Comparison of ENCODE assay signal across 26 mouse cellular contexts in the genomic region with DNA sequence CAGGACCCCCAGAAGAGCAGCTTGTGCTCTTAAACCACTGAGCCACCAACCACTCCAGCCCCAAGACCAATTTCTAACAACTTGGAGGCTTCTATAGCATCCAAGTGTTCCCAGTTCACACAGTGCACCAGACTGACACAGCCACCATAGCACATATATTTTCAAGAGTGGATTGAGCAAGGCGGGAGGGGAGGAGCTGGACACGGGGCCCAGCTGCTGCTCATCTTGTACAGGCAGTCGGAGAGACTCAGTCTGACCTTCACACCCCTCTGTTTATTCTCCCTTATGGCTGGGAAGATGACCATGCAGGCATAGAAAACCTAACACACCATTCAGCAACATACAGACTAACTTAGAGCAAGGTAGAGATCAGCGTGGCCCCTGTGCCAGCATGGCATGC. TPM values are rescaled to one million over a fixed set of nuclear protein-coding genes. Genes with fewer than 3 reads are reported as not detected.
DNase-seq lines count a peak whose midpoint lies in the region; ATAC-seq and TF ChIP-seq lines count a peak whose summit lies in the region.
"Had no signal": no experiment of that assay in that cellular context is flagged by ENCODE, and none has a peak within 500 bp of the region (broad histone marks: within the 10 kb centered on the region; RNA-seq: fewer than 3 reads in every experiment).

No protein-coding gene starts in this region.

- peaks cover 9% of the 10 kb centered on the region; the same call in 1 of the 2 replicates for H3K36me3 ChIP-seq in kidney, postnatal 0 days (ENCODE audit: insufficient read depth, low read length)
- H3K36me3 ChIP-seq in kidney, embryonic 14.5 days (ENCODE audit: control insufficient read depth, insufficient read depth, low read length) = peaks cover 5% of the 10 kb centered on the region; the same call in 1 of the 2 replicates
- H3K36me3 ChIP-seq in lung, embryonic 14.5 days (ENCODE audit: insufficient read depth) = peaks cover 24% of the 10 kb centered on the region
- H3K36me3 ChIP-seq in lung, postnatal 0 days (ENCODE audit: insufficient read depth, low read length) = peaks cover 29% of the 10 kb centered on the region
- H3K36me3 ChIP-seq: hindbrain, embryonic 15.5 days had no signal

- no peaks in the 10 kb centered on the region for H3K9me3 ChIP-seq in kidney, postnatal 0 days (replicated peaks; ENCODE audit: low read length)
- H3K9me3 ChIP-seq in kidney, embryonic 14.5 days (ENCODE audit: control insufficient read depth, low read length) = no peaks in the 10 kb centered on the region
- no peaks in the 10 kb centered on the region for H3K9me3 ChIP-seq in lung, embryonic 14.5 days (ENCODE audit: low read depth, low read length)
- H3K9me3 ChIP-seq in lung, postnatal 0 days (ENCODE audit: low read length) = no peaks in the 10 kb centered on the region
- H3K9me3 ChIP-seq: forebrain, embryonic 13.5 days; heart, embryonic 10.5 days; heart, embryonic 13.5 days; hindbrain, embryonic 12.5 days; hindbrain, embryonic 15.5 days had no signal

- H3K4me1 ChIP-seq in kidney, postnatal 0 days (replicated peaks; ENCODE audit: insufficient read depth, low read length) = 0 out of 2 replicates have a peak, but pooled peaks cover 5% of the 10 kb centered on the region
- no peaks in the 10 kb centered on the region for H3K4me1 ChIP-seq in kidney, embryonic 14.5 days (ENCODE audit: control insufficient read depth, insufficient read depth, low read length)
- no peaks in the 10 kb centered on the region for H3K4me1 ChIP-seq in lung, embryonic 14.5 days (ENCODE audit: insufficient read depth)
- 0 out of 2 replicates have a peak, but pooled peaks cover 3% of the 10 kb centered on the region for H3K4me1 ChIP-seq in lung, postnatal 0 days (ENCODE audit: insufficient read depth, low read depth, low read length)
- peaks cover 2% of the 10 kb centered on the region; the same call in 1 of the 2 replicates for H3K4me1 ChIP-seq in lung, adult 2 months (ENCODE audit: control insufficient read depth, insufficient read depth, low read length)
- H3K4me1 ChIP-seq: forebrain, embryonic 10.5 days; forebrain, embryonic 13.5 days; hindbrain, embryonic 12.5 days; hindbrain, embryonic 15.5 days had no signal

- H3K4me2 ChIP-seq in kidney, postnatal 0 days (ENCODE audit: low read length) = no peak overlapping the region
- no peak overlapping the region for H3K4me2 ChIP-seq in kidney, embryonic 14.5 days (replicated peaks; ENCODE audit: low read depth, low read length)
- H3K4me2 ChIP-seq in lung, embryonic 14.5 days = no peak overlapping the region
- H3K4me2 ChIP-seq in lung, postnatal 0 days (replicated peaks; ENCODE audit: low read depth, low read length) = no peak overlapping the region
- H3K4me2 ChIP-seq: forebrain, embryonic 13.5 days; heart, embryonic 13.5 days; hindbrain, embryonic 12.5 days; hindbrain, embryonic 15.5 days had no signal

- no peak for ATAC-seq in kidney, postnatal 0 days (replicated peaks; ENCODE audit: low FRiP score, low read depth)
- ATAC-seq in kidney, embryonic 14.5 days (ENCODE audit: low FRiP score, low TSS enrichment) = no peak
- peak; percentile 66; the same call in 1 of the 2 replicates for ATAC-seq in lung, embryonic 14.5 days (ENCODE audit: insufficient read depth)
- peak; percentile 85 for ATAC-seq in lung, postnatal 0 days
- ATAC-seq: forebrain, embryonic 13.5 days; forebrain, embryonic 16.5 days; Patski had no signal

- no peak for TF ChIP-seq EP300 in lung, postnatal 0 days (IDR thresholded peaks at IDR 0.05)

- no peak overlapping the region for H3K4me3 ChIP-seq in kidney, postnatal 0 days (replicated peaks; ENCODE audit: low read depth, low read length)
- no peak overlapping the region for H3K4me3 ChIP-seq in kidney, embryonic 14.5 days (ENCODE audit: low read length)
- no peak overlapping the region for H3K4me3 ChIP-seq in lung, embryonic 14.5 days (ENCODE audit: low read depth, low read length)
- H3K4me3 ChIP-seq in lung, postnatal 0 days (ENCODE audit: low read depth, low read length) = no peak overlapping the region
- H3K4me3 ChIP-seq in lung, adult 2 months (replicated peaks; ENCODE audit: extremely low read depth, low read depth, low read length) = no peak overlapping the region
- H3K4me3 ChIP-seq: forebrain, embryonic 10.5 days; forebrain, embryonic 13.5 days; heart, adult 2 months; heart, embryonic 10.5 days; heart, embryonic 13.5 days; hindbrain, embryonic 12.5 days; hindbrain, embryonic 15.5 days had no signal

- H3K9ac ChIP-seq in kidney, postnatal 0 days (ENCODE audit: low read depth, low read length) = no peak overlapping the region
- H3K9ac ChIP-seq in kidney, embryonic 14.5 days (ENCODE audit: low read depth, low read length) = no peak overlapping the region
- H3K9ac ChIP-seq in lung, embryonic 14.5 days = no peak overlapping the region
- H3K9ac ChIP-seq in lung, postnatal 0 days (replicated peaks; ENCODE audit: low read depth) = no peak overlapping the region
- H3K9ac ChIP-seq: forebrain, embryonic 13.5 days; heart, embryonic 13.5 days; hindbrain, embryonic 12.5 days; hindbrain, embryonic 15.5 days had no signal

- H3K27me3 ChIP-seq in kidney, postnatal 0 days (ENCODE audit: insufficient read depth, low read length) = no peaks in the 10 kb centered on the region
- H3K27me3 ChIP-seq in kidney, embryonic 14.5 days (ENCODE audit: control insufficient read depth, insufficient read depth, low read length) = no peaks in the 10 kb centered on the region
- no peaks in the 10 kb centered on the region for H3K27me3 ChIP-seq in lung, embryonic 14.5 days (ENCODE audit: insufficient read depth, low read length)
- no peaks in the 10 kb centered on the region for H3K27me3 ChIP-seq in lung, postnatal 0 days (replicated peaks; ENCODE audit: insufficient read depth, low read length)
- H3K27me3 ChIP-seq: CH12.LX; heart, embryonic 13.5 days; hindbrain, embryonic 15.5 days; Patski had no signal

- no peak overlapping the region for H3K27ac ChIP-seq in kidney, postnatal 0 days
- H3K27ac ChIP-seq in kidney, embryonic 14.5 days (ENCODE audit: low read depth, low read length) = no peak overlapping the region
- H3K27ac ChIP-seq in lung, embryonic 14.5 days (ENCODE audit: low read depth) = no peak overlapping the region
- H3K27ac ChIP-seq in lung, postnatal 0 days (ENCODE audit: low read length) = no peak overlapping the region
- H3K27ac ChIP-seq: forebrain, embryonic 10.5 days; forebrain, embryonic 13.5 days; heart, adult 2 months; heart, embryonic 10.5 days; heart, embryonic 13.5 days; hindbrain, embryonic 12.5 days; hindbrain, embryonic 15.5 days had no signal

- peak; percentile 52 for DNase-seq in kidney, postnatal 0 days (ENCODE audit: low spot score)
- peak; percentile 51 for DNase-seq in lung, embryonic 14.5 days
- DNase-seq in lung, postnatal 14 days = no peak
- DNase-seq in lung, postnatal 0 days (ENCODE audit: low spot score) = peak; percentile 83
- DNase-seq in lung, adult 2 months = no peak
- DNase-seq in lung, postnatal 36 days = peak; percentile 46
- DNase-seq in urinary bladder, postnatal 36 days (ENCODE audit: low spot score in 2 of 2) = no peak
- DNase-seq: adrenal gland, adult 2 months; adrenal gland, postnatal 14 days; B cell, adult 2 months; cerebellum, adult 18-20 months; cerebellum, adult 9-10 months; cerebellum, postnatal 14 days; gastrocnemius, postnatal 10 days; gastrocnemius, postnatal 36 days; heart, adult 2 months had no signal

- no peak for TF ChIP-seq CTCF in kidney, postnatal 0 days (IDR thresholded peaks at IDR 0.05; ENCODE audit: low read depth)
- no peak for TF ChIP-seq CTCF in lung, embryonic 14.5 days (IDR thresholded peaks at IDR 0.05; ENCODE audit: low read depth)
- no peak for TF ChIP-seq CTCF in lung, postnatal 0 days (IDR thresholded peaks at IDR 0.05)
- TF ChIP-seq CTCF in lung, adult 2 months (IDR thresholded peaks at IDR 0.05; ENCODE audit: insufficient read depth, low read length) = no peak

- no peak for TF ChIP-seq POLR2A in lung, adult 2 months (IDR thresholded peaks at IDR 0.05; ENCODE audit: borderline replicate concordance, extremely low read depth, low read depth, low read length)

- WGBS in kidney, postnatal 0 days = 66% methylated on average over 4 of the region's 4 CpGs
- WGBS in kidney, embryonic 14.5 days = 65% methylated on average over 4 of the region's 4 CpGs
- WGBS in lung, embryonic 14.5 days = 49% methylated on average over 4 of the region's 4 CpGs
- 56% methylated on average over 4 of the region's 4 CpGs for WGBS in lung, postnatal 0 days
- WGBS in lung, adult 2 months = 59% methylated on average over 4 of the region's 4 CpGs

RNA-seq across cellular contexts. Expression of a gene that starts 11.3 kb away (rescaled TPM):
- polyA plus RNA-seq in kidney, postnatal 0 days (2015; fragmentation: Nextera tagmentation; extraction: Ambion mirVana) = 3.2 and 3.7 TPM in 2 replicates
- 3.2 and 3.5 TPM in 2 replicates for polyA plus RNA-seq in kidney, embryonic 14.5 days (2014; fragmentation: Nextera tagmentation; extraction: Ambion mirVana)
- polyA plus RNA-seq in lung, embryonic 14.5 days (2014; fragmentation: Nextera tagmentation; extraction: Ambion mirVana) = 3.0 and 4.4 TPM in 2 replicates
- polyA plus RNA-seq in lung, postnatal 0 days (2015; fragmentation: Nextera tagmentation; extraction: Ambion mirVana) = 5.5 and 5.9 TPM in 2 replicates
- 1.9 and 2.0 TPM in 2 replicates for polyA plus RNA-seq in lung, adult 2 months (2012; rRNA removed)

RNA-seq across cellular contexts. Expression of a gene that starts 15.8 kb away (rescaled TPM):
- polyA plus RNA-seq in kidney, postnatal 0 days (2015; fragmentation: Nextera tagmentation; extraction: Ambion mirVana) = 15.9 TPM in 2 replicates
- 9.9 and 16.1 TPM in 2 replicates for polyA plus RNA-seq in kidney, embryonic 14.5 days (2014; fragmentation: Nextera tagmentation; extraction: Ambion mirVana)
- polyA plus RNA-seq in lung, embryonic 14.5 days (2014; fragmentation: Nextera tagmentation; extraction: Ambion mirVana) = 21.5 and 23.0 TPM in 2 replicates
- polyA plus RNA-seq in lung, postnatal 0 days (2015; fragmentation: Nextera tagmentation; extraction: Ambion mirVana) = 31.1 and 38.2 TPM in 2 replicates
- polyA plus RNA-seq in lung, adult 2 months (2012; rRNA removed) = 94.9 and 97.2 TPM in 2 replicates

RNA-seq across cellular contexts. Expression of a gene that starts 15.9 kb away (rescaled TPM):
- polyA plus RNA-seq in kidney, postnatal 0 days (2015; fragmentation: Nextera tagmentation; extraction: Ambion mirVana) = 1,410 and 1,495 TPM in 2 replicates
- polyA plus RNA-seq in kidney, embryonic 14.5 days (2014; fragmentation: Nextera tagmentation; extraction: Ambion mirVana) = 921 and 980 TPM in 2 replicates
- 1,221 and 1,238 TPM in 2 replicates for polyA plus RNA-seq in lung, embryonic 14.5 days (2014; fragmentation: Nextera tagmentation; extraction: Ambion mirVana)
- 1,888 and 2,049 TPM in 2 replicates for polyA plus RNA-seq in lung, postnatal 0 days (2015; fragmentation: Nextera tagmentation; extraction: Ambion mirVana)
- polyA plus RNA-seq in lung, adult 2 months (2012; rRNA removed) = 771 and 1,159 TPM in 2 replicates

RNA-seq across cellular contexts. Expression of a gene that starts 37.7 kb away (rescaled TPM):
- 13.7 and 16.9 TPM in 2 replicates for polyA plus RNA-seq in kidney, postnatal 0 days (2015; fragmentation: Nextera tagmentation; extraction: Ambion mirVana)
- 11.3 and 13.5 TPM in 2 replicates for polyA plus RNA-seq in kidney, embryonic 14.5 days (2014; fragmentation: Nextera tagmentation; extraction: Ambion mirVana)
- polyA plus RNA-seq in lung, embryonic 14.5 days (2014; fragmentation: Nextera tagmentation; extraction: Ambion mirVana) = 11.0 and 14.5 TPM in 2 replicates
- 13.6 and 15.3 TPM in 2 replicates for polyA plus RNA-seq in lung, postnatal 0 days (2015; fragmentation: Nextera tagmentation; extraction: Ambion mirVana)
- 13.2 and 15.1 TPM in 2 replicates for polyA plus RNA-seq in lung, adult 2 months (2012; rRNA removed)

RNA-seq across cellular contexts. Expression of a gene that starts 39.3 kb away (rescaled TPM):
- polyA plus RNA-seq in kidney, postnatal 0 days (2015; fragmentation: Nextera tagmentation; extraction: Ambion mirVana) = 3,897 and 4,536 TPM in 2 replicates
- polyA plus RNA-seq in kidney, embryonic 14.5 days (2014; fragmentation: Nextera tagmentation; extraction: Ambion mirVana) = 4,683 and 5,796 TPM in 2 replicates
- 4,697 and 4,895 TPM in 2 replicates for polyA plus RNA-seq in lung, embryonic 14.5 days (2014; fragmentation: Nextera tagmentation; extraction: Ambion mirVana)
- polyA plus RNA-seq in lung, postnatal 0 days (2015; fragmentation: Nextera tagmentation; extraction: Ambion mirVana) = 2,921 and 3,267 TPM in 2 replicates
- polyA plus RNA-seq in lung, adult 2 months (2012; rRNA removed) = 1,224 and 1,373 TPM in 2 replicates

Comparison
In these comparisons a context has a peak if more than half of its experiments do, and no peak if none do; other contexts are left out.
1. DNase-seq: peak in kidney, postnatal 0 days (single experiment), lung, embryonic 14.5 days (single experiment), lung, postnatal 0 days (single experiment) and lung, postnatal 36 days (single experiment); none in lung, postnatal 14 days (single experiment), lung, adult 2 months (single experiment) and urinary bladder, postnatal 36 days (0 of 2).
2. ATAC-seq: peak in lung, embryonic 14.5 days (single experiment) and lung, postnatal 0 days (single experiment); none in kidney, postnatal 0 days (single experiment) and kidney, embryonic 14.5 days (single experiment).